ENCODE assay signal across 35 mouse cellular contexts in the genomic region with DNA sequence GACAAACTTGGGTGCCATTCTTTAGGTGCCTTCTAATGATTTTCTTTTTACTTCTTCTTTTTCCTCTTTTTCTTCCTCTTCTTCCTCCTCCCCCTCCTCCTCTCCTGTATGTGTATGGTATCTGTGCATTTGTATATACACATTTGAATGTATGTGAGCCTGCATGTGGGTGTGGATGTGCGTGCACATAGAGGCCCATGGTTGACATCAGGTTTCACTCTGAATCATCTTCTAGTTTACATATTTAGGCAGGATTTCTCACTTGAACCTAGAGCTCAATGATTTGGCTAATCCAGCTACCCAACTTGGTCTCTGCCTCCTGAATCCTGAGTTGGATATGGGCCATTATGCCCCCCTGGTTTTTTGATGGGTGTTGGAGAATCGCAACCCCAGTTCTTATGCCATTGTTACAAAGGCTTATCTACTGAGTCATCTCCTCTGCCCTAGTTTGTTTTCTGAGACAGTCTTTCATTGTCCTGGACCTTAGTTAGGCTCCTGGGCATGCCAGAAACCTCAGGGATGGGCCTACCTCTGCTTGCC. TPM values are rescaled to one million over a fixed set of nuclear protein-coding genes. Genes with fewer than 3 reads are reported as not detected.
"Had no signal": no experiment of that assay in that cellular context is flagged by ENCODE, and none has a peak within 500 bp of the region (broad histone marks: within the 10 kb centered on the region; RNA-seq: fewer than 3 reads in every experiment).

No protein-coding gene starts in this region.

- H3K9me3 ChIP-seq: heart, embryonic 10.5 days; heart, embryonic 12.5 days; hindbrain, embryonic 13.5 days; hindbrain, embryonic 15.5 days; limb, embryonic 10.5 days; limb, embryonic 12.5 days; liver, embryonic 13.5 days; liver, embryonic 15.5 days had no signal

- H3K4me1 ChIP-seq: heart, embryonic 10.5 days; limb, embryonic 10.5 days had no signal

- H3K4me3 ChIP-seq: heart, embryonic 10.5 days; heart, embryonic 12.5 days; hindbrain, embryonic 13.5 days; hindbrain, embryonic 15.5 days; left cerebral cortex, adult 2 months; limb, embryonic 10.5 days; limb, embryonic 12.5 days; liver, embryonic 13.5 days; liver, embryonic 15.5 days had no signal

- H3K36me3 ChIP-seq: heart, embryonic 10.5 days; heart, embryonic 12.5 days; hindbrain, embryonic 13.5 days; hindbrain, embryonic 15.5 days; limb, embryonic 10.5 days; limb, embryonic 12.5 days; liver, embryonic 13.5 days; liver, embryonic 15.5 days had no signal

- H3K27ac ChIP-seq: heart, embryonic 10.5 days; hindbrain, embryonic 13.5 days; hindbrain, embryonic 15.5 days; hindbrain, postnatal 0 days; left cerebral cortex, adult 2 months; limb, embryonic 10.5 days; limb, embryonic 12.5 days; liver, embryonic 13.5 days; liver, embryonic 15.5 days had no signal

- H3K27me3 ChIP-seq: heart, embryonic 12.5 days; hindbrain, embryonic 13.5 days; hindbrain, embryonic 15.5 days; limb, embryonic 12.5 days; liver, embryonic 13.5 days; liver, embryonic 15.5 days had no signal

- H3K4me2 ChIP-seq: heart, embryonic 12.5 days; hindbrain, embryonic 13.5 days; hindbrain, embryonic 15.5 days; limb, embryonic 12.5 days; liver, embryonic 11.5 days; liver, embryonic 13.5 days; liver, embryonic 15.5 days had no signal

- DNase-seq: gastrocnemius, postnatal 14 days; gastrocnemius, postnatal 36 days; heart, adult 18-20 months; heart, postnatal 14 days; heart, postnatal 36 days; kidney, adult 18-20 months; kidney, adult 8-10 months; kidney, postnatal 10 days; kidney, postnatal 25 days; kidney, postnatal 4 days; layer of hippocampus, adult 9-11 months; liver; liver, embryonic 13.5 days had no signal

- ATAC-seq: hindbrain, postnatal 0 days; intestine, postnatal 0 days had no signal

- H3K9ac ChIP-seq: heart, embryonic 12.5 days; hindbrain, embryonic 13.5 days; hindbrain, embryonic 15.5 days; limb, embryonic 12.5 days; liver, embryonic 13.5 days; liver, embryonic 15.5 days had no signal

RNA-seq across cellular contexts. Expression of a gene that starts 30.9 kb away (rescaled TPM):
- total RNA-seq: gastrocnemius, adult 18-20 months; gastrocnemius, adult 8-10 months; gastrocnemius, postnatal 14 days; gastrocnemius, postnatal 36 days; heart, adult 18-20 months; heart, adult 8-10 months; heart, postnatal 36 days; hematopoietic stem cell, adult 5-6 weeks; hindbrain, postnatal 0 days; layer of hippocampus, adult 8-10 months; layer of hippocampus, postnatal 25 days; left cerebral cortex, adult 2 months; left cerebral cortex, postnatal 14 days; left cerebral cortex, postnatal 36 days had no signal
- polyA plus RNA-seq: heart, embryonic 10.5 days; heart, embryonic 12.5 days; heart, embryonic 14.5 days; hindbrain, embryonic 11.5 days; hindbrain, embryonic 13.5 days; hindbrain, postnatal 0 days; intestine, embryonic 14.5 days; intestine, postnatal 0 days; limb, embryonic 10.5 days; liver, embryonic 13.5 days; liver, embryonic 15.5 days had no signal
